Mouse (Mus musculus) hematopoietic stem cell, adult 5-6 weeks (primary cell): ENCODE data around the gene Fkbpl. TPM values are rescaled to one million over a fixed set of nuclear protein-coding genes. Genes with fewer than 3 reads are reported as not detected.

Experiments
- ATAC-seq, 2 experiments: fragments of 125-278 bp in 1 of 2; replicated peaks in 1 of 2; 2 replicates each; pipeline ENCODE4 v1.8.0; 2016 to 2017; ENCODE audit warnings: inconsistent platforms in 2 of 2, mild to moderate bottlenecking in 2 of 2, moderate number of reproducible peaks in 2 of 2, low read depth in 1 of 2, moderate TSS enrichment in 1 of 2; ENCODE audit not compliant: low FRiP score in 2 of 2, poor library complexity in 2 of 2, severe bottlenecking in 2 of 2, insufficient read depth in 1 of 2, low TSS enrichment in 1 of 2
- total RNA-seq: library from RNA; stranded (forward); fragments of 172-1452, 232-1000 nt; gene quantifications from 2 replicates; pipeline ENCODE4 v1.2.3, GENCODE M21; 2017

Fkbpl gene
- total RNA-seq, 1 experiment from 2014 or later, result 35.8 TPM

- ATAC-seq, result no peak
These were observed 3.6 kb upstream of the Fkbpl start for GRCm38 (mm10) chr17:34640778-34641601.

- ATAC-seq, result no peak
These were observed 2.6 kb upstream of the Fkbpl start for GRCm38 (mm10) chr17:34641945-34642344.

- no peak for ATAC-seq
These were observed 1.2 kb upstream of the Fkbpl start for GRCm38 (mm10) chr17:34643379-34643778.

- no peak for ATAC-seq
These were observed 620 bp upstream of the Fkbpl start for GRCm38 (mm10) chr17:34643944-34644343.

- ATAC-seq, result no peak
These were observed 779 bp downstream of the Fkbpl start for GRCm38 (mm10) chr17:34645256-34645829.

- no peak for ATAC-seq
These were observed 1.4 kb downstream of the Fkbpl start for GRCm38 (mm10) chr17:34645831-34646511.

GRCm38 (mm10) chr17:34646906-34647787 is 2.6 kb downstream of the Fkbpl start, which contains the start of gene Atf6b:
Gene Atf6b (plus strand): TSS chr17:34647146.
- ATAC-seq, result peak; percentile 93

GRCm38 (mm10) chr17:34648141-34648890 is 3.8 kb downstream of the Fkbpl start:
- ATAC-seq, result no peak

GRCm38 (mm10) chr17:34649106-34649864 is 4.7 kb downstream of the Fkbpl start:
- ATAC-seq, result no peak

- no peak for ATAC-seq
These were observed 6.2 kb downstream of the Fkbpl start for GRCm38 (mm10) chr17:34650781-34651180.

GRCm38 (mm10) chr17:34651507-34652221 is 7.1 kb downstream of the Fkbpl start:
- 0 out of 4 replicates have a peak, but pooled peaks of 1 of the 2 experiments have one; percentile 24 for ATAC-seq

- ATAC-seq, result no peak
These were observed 8.0 kb downstream of the Fkbpl start for GRCm38 (mm10) chr17:34652546-34652945.

GRCm38 (mm10) chr17:34652985-34653384 is 8.4 kb downstream of the Fkbpl start:
- no peak for ATAC-seq

- ATAC-seq, result peak in 1 of 2 experiments; percentile 29; a peak in 1 of 4 replicates
These were observed 9.3 kb downstream of the Fkbpl start for GRCm38 (mm10) chr17:34653746-34654285.

- ATAC-seq, result no peak
These were observed 9.8 kb downstream of the Fkbpl start for GRCm38 (mm10) chr17:34654392-34654791.
